Mouse (Mus musculus) hindbrain, embryonic 16.5 days (tissue): ENCODE results near the gene Lrrk1. TPM values are rescaled to one million over a fixed set of nuclear protein-coding genes. Genes with fewer than 3 reads are reported as not detected.

Source experiments
- ATAC-seq: fragments of 200-750 bp; cut with Nextera tagmentation; 2 replicates; pipeline ENCODE4 v1.8.0; 2017; ENCODE audit warnings: moderate TSS enrichment, moderate library complexity
- H3K27ac ChIP-seq: fragments of 300-500 bp; sonication (generic); 2 replicates; pipeline ENCODE4 v1.5.1; 2014; ENCODE audit warnings: low read depth, mild to moderate bottlenecking, control low read depth, low read length, moderate library complexity
- H3K27me3 ChIP-seq: fragments of 300-500 bp; sonication (generic); replicated peaks from 2 replicates; pipeline ENCODE4 v1.6.1; 2014; ENCODE audit warnings: low read length; ENCODE audit not compliant: control insufficient read depth, insufficient read depth
- H3K36me3 ChIP-seq: fragments of 300-500 bp; sonication (generic); 2 replicates; pipeline ENCODE4 v1.6.1; 2014; ENCODE audit warnings: mild to moderate bottlenecking, low read length, moderate library complexity, mixed read lengths; ENCODE audit not compliant: control insufficient read depth, insufficient read depth
- H3K4me1 ChIP-seq: fragments of 300-500 bp; sonication (generic); 2 replicates; pipeline ENCODE4 v1.6.1; 2014; ENCODE audit warnings: low read depth, low read length; ENCODE audit not compliant: control insufficient read depth, insufficient read depth
- H3K4me2 ChIP-seq: fragments of 300-500 bp; sonication (generic); 2 replicates; pipeline ENCODE4 v1.6.1; 2014; ENCODE audit warnings: mild to moderate bottlenecking, low read length, control low read depth, moderate library complexity
- H3K4me3 ChIP-seq: fragments of 300-500 bp; sonication (generic); 2 replicates; pipeline ENCODE4 v1.5.1; 2014; ENCODE audit warnings: mild to moderate bottlenecking, low read length, control low read depth, moderate library complexity
- H3K9ac ChIP-seq: fragments of 300-500 bp; sonication (generic); 2 replicates; pipeline ENCODE4 v1.6.1; 2014; ENCODE audit warnings: low read depth, mild to moderate bottlenecking, control low read depth, low read length, moderate library complexity
- H3K9me3 ChIP-seq: fragments of 300-500 bp; sonication (generic); 2 replicates; pipeline ENCODE4 v1.6.1; 2014; ENCODE audit warnings: mild to moderate bottlenecking, low read length, moderate library complexity; ENCODE audit not compliant: control insufficient read depth
- WGBS: fragments of 180-500 bp; shearing (Covaris S2); extraction: QIAGEN DNeasy Blood & Tissue Kit; methylation state at CpG from one replicate; pipeline ENCODE4 v1.1.7; 2014; 5-methylcytosine and 5-hydroxymethylcytosine counted together
- polyA plus RNA-seq: library from polyadenylated mRNA; unstranded; fragments of >200 nt; fragmentation: Nextera tagmentation; extraction: Ambion mirVana; gene quantifications from 2 replicates; pipeline ENCODE4 v1.2.1, GENCODE M21; 2015

Gene Lrrk1
- polyA plus RNA-seq, 1 experiment from 2014 or later = 3.0 TPM

DNA sequence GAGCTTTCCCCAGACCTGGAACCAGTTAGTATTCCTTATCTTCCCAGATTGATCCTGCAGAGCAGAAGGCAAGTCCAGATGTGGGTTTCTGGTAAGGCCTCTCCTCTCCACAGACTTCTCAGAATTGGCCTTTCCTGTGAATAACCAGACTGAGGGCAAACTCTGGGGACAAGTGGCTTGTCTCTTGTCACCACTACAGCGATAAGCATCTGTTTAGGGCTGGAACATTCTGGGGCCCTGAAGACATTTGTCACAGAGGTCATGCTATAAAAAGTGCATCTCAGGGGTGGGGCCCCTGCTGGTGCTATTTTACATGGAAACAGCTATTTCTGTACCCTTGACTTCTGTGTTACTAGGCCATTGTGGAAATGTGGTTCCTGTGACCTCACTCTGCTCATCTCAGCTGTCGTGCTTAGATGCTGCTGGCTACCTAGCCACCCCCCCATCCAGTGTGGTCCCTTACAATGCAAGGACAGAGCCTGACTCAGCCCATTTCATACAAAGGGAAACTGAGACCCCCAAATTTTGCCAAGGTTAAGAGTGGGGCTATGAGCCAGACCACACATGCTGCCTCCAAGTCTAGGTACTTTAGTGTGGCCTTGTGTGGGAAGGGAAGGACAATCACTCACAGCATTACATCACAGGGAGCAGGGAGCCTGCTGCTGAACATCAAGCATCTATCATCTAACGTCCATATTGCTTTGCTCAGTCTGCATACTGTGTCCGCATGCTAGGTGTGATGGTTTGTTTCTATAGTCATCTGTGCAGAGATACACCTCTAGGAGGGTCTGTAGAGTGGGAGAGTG lies 154.8 kb downstream of the Lrrk1 start:
- 77% methylated on average over 4 of the region's 4 CpGs for WGBS
- no peak for ATAC-seq
- Histone ChIP-seq H3K4me3 (no peak overlapping the region), H3K4me1 (peaks cover 18% of the 10 kb centered on the region), H3K27me3 (no peaks in the 10 kb centered on the region), H3K27ac (no peak overlapping the region), H3K36me3 (no peaks in the 10 kb centered on the region), H3K9ac (no peak overlapping the region), H3K4me2 (no peak overlapping the region), H3K9me3 (no peaks in the 10 kb centered on the region)

DNA sequence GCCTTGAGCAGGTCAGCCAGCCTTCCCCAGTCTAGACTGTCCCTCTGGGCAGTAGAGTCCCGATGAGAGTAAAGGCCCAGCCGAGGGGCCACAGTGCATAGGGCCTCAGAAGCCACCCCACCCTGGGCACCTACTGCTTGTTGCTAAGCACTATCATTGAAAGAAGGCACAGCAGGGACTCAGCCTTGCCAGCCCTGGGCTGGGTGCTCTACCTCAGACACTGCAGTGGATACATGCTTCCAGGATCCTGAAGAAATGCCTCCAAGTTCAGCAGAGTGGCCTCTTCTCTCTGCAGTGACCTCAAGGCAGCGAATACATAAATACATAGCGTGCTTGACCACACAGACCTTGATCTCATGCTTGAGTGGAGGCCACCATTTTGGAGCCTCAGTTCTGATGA lies 156.3 kb downstream of the Lrrk1 start:
- H3K9me3 ChIP-seq = 0 out of 2 replicates have a peak, but pooled peaks cover under 1% of the 10 kb centered on the region
- H3K4me3 ChIP-seq = no peak overlapping the region
- no peak overlapping the region; the same call in 1 of the 2 replicates for H3K27ac ChIP-seq
- H3K4me2 ChIP-seq = no peak overlapping the region
- H3K27me3 ChIP-seq = no peaks in the 10 kb centered on the region
- no peak for ATAC-seq
- no peaks in the 10 kb centered on the region for H3K36me3 ChIP-seq
- no peak overlapping the region for H3K9ac ChIP-seq
- WGBS = 75% methylated on average over 4 of the region's 4 CpGs
- H3K4me1 ChIP-seq = peaks cover 18% of the 10 kb centered on the region

DNA sequence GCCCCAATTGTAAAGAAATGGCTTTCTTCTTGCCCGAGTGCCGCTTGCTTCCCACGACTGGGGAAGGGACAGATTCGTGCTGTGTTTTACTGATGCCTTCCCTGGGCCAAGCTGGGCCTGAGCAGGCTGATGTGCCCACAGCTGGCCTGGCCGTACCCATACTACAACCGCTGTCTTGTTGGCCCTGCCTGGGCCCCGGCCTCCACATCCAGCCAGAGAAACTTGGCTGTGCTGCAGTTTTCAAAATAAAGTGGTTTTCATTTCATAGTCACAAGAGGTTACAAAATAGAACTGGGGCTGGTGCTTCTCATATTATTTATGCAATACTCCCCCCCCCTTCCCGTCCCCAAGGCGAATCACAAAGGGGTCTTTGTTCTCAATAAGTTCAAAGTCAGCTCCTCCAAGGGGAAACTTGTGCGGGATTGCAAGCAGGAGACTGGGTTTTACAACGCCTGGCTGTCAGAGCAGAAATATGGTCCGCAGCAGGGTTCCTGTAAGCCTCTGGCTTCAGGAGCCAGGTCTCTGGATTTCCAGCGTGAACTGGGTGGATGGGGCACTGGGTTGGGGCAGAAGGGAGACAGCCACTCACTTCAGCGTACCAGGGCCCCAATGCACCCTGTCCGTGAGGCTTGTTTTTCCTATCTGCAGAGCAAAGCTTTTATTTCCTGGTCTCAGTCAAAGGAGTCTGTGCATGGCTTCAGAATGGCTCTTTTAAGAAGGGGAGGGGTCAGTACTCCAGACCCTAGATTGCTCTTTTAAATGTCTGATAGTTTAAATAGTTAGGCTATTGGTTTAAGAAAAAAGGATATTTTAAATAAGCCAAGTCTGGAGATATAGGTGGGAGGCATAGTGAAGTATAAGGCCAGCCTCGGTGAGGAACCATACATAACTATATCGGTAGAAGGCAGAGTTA lies 157.3 kb downstream of the Lrrk1 start:
- peak; percentile 86 for ATAC-seq
- Histone ChIP-seq H3K4me3 (no peak overlapping the region), H3K27me3 (no peaks in the 10 kb centered on the region), H3K9ac (peak overlapping the region; percentile 41; the same call in 1 of the 2 replicates), H3K27ac (peak overlapping the region; percentile 79), H3K4me1 (peaks cover 18% of the 10 kb centered on the region), H3K36me3 (no peaks in the 10 kb centered on the region), H3K9me3 (0 out of 2 replicates have a peak, but pooled peaks cover 2% of the 10 kb centered on the region), H3K4me2 (no peak overlapping the region)
- WGBS = 22% methylated on average over 17 of the region's 17 CpGs

DNA sequence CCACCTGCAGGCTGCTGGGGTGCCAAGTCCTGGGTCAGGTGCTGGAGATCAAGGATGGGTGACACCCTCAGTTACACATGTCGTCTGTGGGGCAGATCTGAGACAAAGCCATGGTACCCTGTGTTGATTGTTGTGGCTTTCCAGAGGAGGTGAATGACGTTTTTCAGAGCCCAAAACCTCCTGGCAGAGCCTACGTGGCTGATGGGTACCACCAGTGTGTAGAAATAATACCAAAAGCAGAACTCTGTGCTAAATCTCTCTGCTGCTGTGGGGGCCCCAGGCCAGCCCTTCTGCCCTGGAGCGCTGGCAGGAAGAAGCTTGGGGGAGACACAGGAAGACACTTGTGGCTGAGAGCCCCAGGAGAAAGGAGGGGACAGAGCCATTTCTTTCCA lies 157.9 kb downstream of the Lrrk1 start:
- ATAC-seq = peak; percentile 74
- peak overlapping the region; percentile 79 for H3K27ac ChIP-seq
- no peaks in the 10 kb centered on the region for H3K27me3 ChIP-seq
- H3K4me1 ChIP-seq = peaks cover 18% of the 10 kb centered on the region
- no peak overlapping the region for H3K4me2 ChIP-seq
- WGBS = 29% methylated on average over 4 of the region's 4 CpGs
- H3K4me3 ChIP-seq = no peak overlapping the region
- 0 out of 2 replicates have a peak overlapping the region, but pooled peaks have one; percentile 31 for H3K9ac ChIP-seq
- 0 out of 2 replicates have a peak, but pooled peaks cover 2% of the 10 kb centered on the region for H3K9me3 ChIP-seq
- no peaks in the 10 kb centered on the region for H3K36me3 ChIP-seq

DNA sequence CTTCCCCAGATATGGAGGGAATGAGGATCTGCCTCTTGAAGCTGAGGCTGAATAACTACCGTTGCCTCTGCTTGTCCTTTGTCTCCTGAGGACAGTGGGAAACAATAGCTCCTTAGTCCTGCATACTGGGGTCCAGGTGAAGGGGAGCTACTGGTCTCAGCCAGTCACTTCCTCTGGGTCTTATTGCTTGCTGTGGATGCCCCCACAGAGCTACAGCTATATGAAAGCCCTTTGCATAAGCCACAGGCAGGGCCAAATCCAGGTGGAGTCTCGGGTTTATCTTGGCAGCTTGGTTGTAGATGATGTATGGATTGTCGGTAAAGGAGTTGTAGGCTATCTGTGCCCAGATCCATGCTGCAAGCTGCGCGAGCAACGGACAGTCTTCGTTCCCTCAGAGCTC lies 158.7 kb downstream of the Lrrk1 start:
- WGBS = 69% methylated on average over 7 of the region's 7 CpGs
- no peaks in the 10 kb centered on the region for H3K36me3 ChIP-seq
- no peak overlapping the region for H3K4me2 ChIP-seq
- 0 out of 2 replicates have a peak, but pooled peaks cover 2% of the 10 kb centered on the region for H3K9me3 ChIP-seq
- H3K4me3 ChIP-seq = no peak overlapping the region
- H3K4me1 ChIP-seq = peaks cover 18% of the 10 kb centered on the region
- no peak for ATAC-seq
- H3K9ac ChIP-seq = no peak overlapping the region
- peak overlapping the region; percentile 79 for H3K27ac ChIP-seq
- no peaks in the 10 kb centered on the region for H3K27me3 ChIP-seq

DNA sequence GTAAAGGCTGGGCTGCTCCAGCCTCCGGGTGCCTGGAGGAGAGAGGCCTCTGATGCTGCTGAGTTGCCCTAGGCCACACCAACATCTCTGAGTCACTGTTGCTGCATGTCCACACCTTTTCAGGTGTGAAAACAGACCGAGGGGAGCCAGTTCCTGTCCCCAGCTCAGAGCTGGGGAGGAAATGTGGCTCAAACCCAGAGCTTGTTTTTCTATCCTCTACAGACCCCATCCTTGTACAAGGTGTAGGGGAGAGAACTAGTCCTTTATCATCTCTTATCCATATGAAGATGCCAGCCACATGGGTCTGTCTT lies 159.6 kb downstream of the Lrrk1 start:
- Histone ChIP-seq H3K27me3 (no peaks in the 10 kb centered on the region), H3K9me3 (0 out of 2 replicates have a peak, but pooled peaks cover 2% of the 10 kb centered on the region), H3K4me2 (no peak overlapping the region), H3K27ac (no peak overlapping the region), H3K36me3 (no peaks in the 10 kb centered on the region), H3K4me1 (peaks cover 18% of the 10 kb centered on the region), H3K9ac (no peak overlapping the region), H3K4me3 (no peak overlapping the region)
- no peak for ATAC-seq
- WGBS = 88% methylated on average over 2 of the region's 2 CpGs

DNA sequence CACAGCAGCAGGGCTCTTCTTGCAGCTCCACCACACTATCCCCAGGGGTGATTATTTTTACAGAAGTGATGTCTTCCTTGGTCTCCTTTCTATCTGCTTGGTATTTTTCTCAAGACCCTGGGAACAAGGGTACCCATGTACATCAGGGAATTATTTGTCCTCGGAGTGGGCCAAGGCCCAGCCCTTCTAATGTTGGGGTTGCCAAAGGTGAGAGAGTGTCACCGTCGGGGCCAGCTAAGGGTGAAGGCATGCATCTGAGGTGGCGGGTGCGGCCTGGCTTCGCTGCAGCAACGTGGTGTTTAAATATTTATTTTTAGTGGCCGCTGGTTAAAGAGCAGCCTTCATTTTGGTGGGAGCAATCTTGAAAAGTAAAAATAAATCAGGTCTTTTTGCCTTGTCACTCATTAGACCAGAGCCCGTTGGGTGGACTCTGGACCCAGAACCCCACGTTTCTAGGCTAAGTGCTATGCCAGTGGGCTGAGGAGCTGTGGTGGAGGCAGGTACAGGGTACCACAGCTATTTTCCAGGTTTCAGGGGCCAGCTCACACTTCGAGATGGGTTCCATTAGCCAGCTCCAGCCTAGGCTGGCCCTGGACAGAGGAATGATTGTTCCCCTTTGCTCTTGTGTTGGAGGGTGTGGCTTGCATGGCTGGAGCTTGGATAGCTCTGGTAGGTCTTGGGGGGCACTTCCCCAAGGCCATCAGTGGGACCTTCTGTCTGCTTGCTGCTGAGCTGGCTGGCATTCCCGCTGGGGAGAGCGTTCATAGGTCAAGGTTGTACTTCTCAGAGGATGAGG lies 160.1 kb downstream of the Lrrk1 start:
- Histone ChIP-seq H3K27me3 (no peaks in the 10 kb centered on the region), H3K4me2 (no peak overlapping the region), H3K9ac (no peak overlapping the region), H3K27ac (no peak overlapping the region), H3K36me3 (no peaks in the 10 kb centered on the region), H3K4me3 (no peak overlapping the region), H3K4me1 (peaks cover 18% of the 10 kb centered on the region), H3K9me3 (0 out of 2 replicates have a peak, but pooled peaks cover 2% of the 10 kb centered on the region)
- 88% methylated on average over 13 of the region's 13 CpGs for WGBS
- ATAC-seq = no peak

DNA sequence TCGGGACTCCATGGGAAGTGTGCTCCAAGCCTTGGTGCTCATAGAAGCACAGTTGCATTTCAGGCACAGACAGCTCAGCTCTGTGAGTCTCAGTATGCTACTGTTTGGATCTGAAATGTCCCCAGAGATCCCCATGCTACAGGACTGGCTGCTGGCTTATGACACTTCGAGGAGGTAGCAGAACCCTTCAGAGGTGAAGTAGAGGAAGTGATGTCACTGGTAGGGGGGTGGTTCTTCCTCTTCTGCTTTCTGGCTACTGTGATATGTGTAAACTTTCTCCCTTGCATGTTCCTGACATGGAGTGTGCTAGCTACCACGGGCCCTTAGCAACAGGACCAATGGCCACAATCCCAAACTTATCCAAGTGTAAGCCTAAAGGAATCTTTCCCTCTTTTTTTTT lies 162.3 kb downstream of the Lrrk1 start:
- Histone ChIP-seq H3K9ac (no peak overlapping the region), H3K4me3 (no peak overlapping the region), H3K27me3 (no peaks in the 10 kb centered on the region), H3K27ac (no peak overlapping the region), H3K9me3 (0 out of 2 replicates have a peak, but pooled peaks cover 2% of the 10 kb centered on the region), H3K4me2 (no peak overlapping the region), H3K36me3 (no peaks in the 10 kb centered on the region), H3K4me1 (peaks cover 12% of the 10 kb centered on the region)
- 88% methylated on average over 3 of the region's 3 CpGs for WGBS
- ATAC-seq = no peak
